Mouse (Mus musculus) limb, embryonic 10.5 days (tissue): ENCODE measurements around the gene Tmem87a. TPM values are rescaled to one million over a fixed set of nuclear protein-coding genes. Genes with fewer than 3 reads are reported as not detected.

Source experiments
- DNase-seq: peaks from one replicate; pipeline ENCODE4 v3.0.0-alpha.2; 2017; ENCODE audit warnings: low spot score
- H3K27ac ChIP-seq: fragments of 300-500 bp; sonication (generic); 2 replicates; pipeline ENCODE4 v1.5.1; 2016; ENCODE audit warnings: mild to moderate bottlenecking
- H3K27me3 ChIP-seq: fragments of 300-500 bp; sonication (generic); 2 replicates; pipeline ENCODE4 v1.6.1; 2016; ENCODE audit warnings: low read depth, mild to moderate bottlenecking; ENCODE audit not compliant: poor library complexity, severe bottlenecking
- H3K36me3 ChIP-seq: fragments of 300-500 bp; sonication (generic); 2 replicates; pipeline ENCODE4 v1.6.1; 2016; ENCODE audit warnings: mild to moderate bottlenecking, moderate library complexity
- H3K4me1 ChIP-seq: fragments of 300-500 bp; sonication (generic); 2 replicates; pipeline ENCODE4 v1.6.1; 2016
- H3K4me3 ChIP-seq: fragments of 300-500 bp; sonication (generic); 2 replicates; pipeline ENCODE4 v1.5.1; 2016; ENCODE audit warnings: mild to moderate bottlenecking, moderate library complexity
- H3K9me3 ChIP-seq: fragments of 300-500 bp; sonication (generic); replicated peaks from 2 replicates; pipeline ENCODE4 v1.6.1; 2016; ENCODE audit warnings: mild to moderate bottlenecking
- WGBS: fragments of 180-500 bp; shearing (Covaris S2); methylation state at CpG from one replicate; pipeline ENCODE4 v1.1.7; 2016; 5-methylcytosine and 5-hydroxymethylcytosine counted together
- polyA plus RNA-seq: library from polyadenylated mRNA; unstranded; fragments of >200 nt; fragmentation: Nextera tagmentation; extraction: Ambion mirVana; gene quantifications from 2 replicates; pipeline ENCODE4 v1.2.1, GENCODE M21; 2016

Tmem87a gene
- polyA plus RNA-seq, 1 experiment from 2014 or later: 6.8 TPM

DNA sequence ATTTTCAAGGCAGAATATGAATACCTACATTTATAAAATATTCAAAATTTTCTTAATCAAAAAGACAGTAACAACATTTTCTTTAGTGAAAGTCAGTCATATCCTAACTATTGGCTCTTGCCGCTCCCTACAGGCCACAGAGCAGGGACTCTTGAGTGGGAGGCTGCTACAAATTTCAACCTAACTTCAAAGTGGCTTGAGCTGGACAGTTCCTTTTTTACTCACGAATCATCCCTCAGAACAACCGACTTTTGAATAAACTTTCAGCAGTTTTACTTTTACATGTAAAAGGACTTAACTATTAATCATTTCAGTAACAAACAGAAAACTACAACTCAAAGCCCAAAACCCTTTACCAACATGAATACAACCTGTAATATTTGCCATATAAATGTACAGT is 1.1 kb downstream of the Tmem87a start:
- 61% methylated on average over 3 of the region's 3 CpGs for WGBS
- peak overlapping the region; percentile 84 for H3K4me3 ChIP-seq
- H3K27ac ChIP-seq: no peak overlapping the region
- peaks cover 14% of the 10 kb centered on the region for H3K4me1 ChIP-seq
- no peaks in the 10 kb centered on the region for H3K27me3 ChIP-seq
- H3K36me3 ChIP-seq: peaks cover 16% of the 10 kb centered on the region; the same call in 1 of the 2 replicates
- H3K9me3 ChIP-seq: no peaks in the 10 kb centered on the region
- DNase-seq: no peak

DNA sequence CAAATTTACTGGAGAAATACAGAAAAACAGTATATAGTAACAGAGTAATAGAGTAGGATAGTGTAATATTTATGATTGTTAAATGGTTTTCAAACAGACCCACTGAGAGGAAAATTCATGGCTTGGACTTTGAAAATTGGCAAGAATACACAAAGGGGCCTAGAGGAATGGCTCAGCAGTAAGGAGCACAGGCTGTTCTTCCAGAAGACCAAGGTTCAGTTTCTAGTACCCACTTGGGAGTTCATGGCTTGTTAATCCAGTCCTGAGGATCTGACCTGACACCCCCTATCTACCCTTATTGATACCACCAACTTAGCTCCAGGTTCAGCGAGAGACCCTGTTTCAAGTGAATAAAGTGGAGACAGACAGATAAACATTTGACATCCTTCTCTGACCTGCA is 6.0 kb downstream of the Tmem87a start:
- peaks cover 60% of the 10 kb centered on the region for H3K36me3 ChIP-seq
- H3K27ac ChIP-seq: no peak overlapping the region
- no peak for DNase-seq
- H3K9me3 ChIP-seq: no peaks in the 10 kb centered on the region
- 100% methylated on average over 1 of the region's 1 CpGs for WGBS
- no peaks in the 10 kb centered on the region for H3K27me3 ChIP-seq
- peaks cover 6% of the 10 kb centered on the region; the same call in 1 of the 2 replicates for H3K4me1 ChIP-seq
- no peak overlapping the region for H3K4me3 ChIP-seq

- Histone ChIP-seq H3K36me3 (peaks cover 96% of the 10 kb centered on the region), H3K27me3 (no peaks in the 10 kb centered on the region), H3K27ac (no peak overlapping the region), H3K4me1 (no peaks in the 10 kb centered on the region), H3K9me3 (no peaks in the 10 kb centered on the region), H3K4me3 (no peak overlapping the region)
- DNase-seq: no peak
Observed at GRCm38 (mm10) chr2:120392406-120392805, 11.5 kb downstream of the Tmem87a start.

GRCm38 (mm10) chr2:120390934-120391333 is 13.0 kb downstream of the Tmem87a start:
- Histone ChIP-seq H3K36me3 (peaks cover 93% of the 10 kb centered on the region), H3K27ac (no peak overlapping the region)

DNA sequence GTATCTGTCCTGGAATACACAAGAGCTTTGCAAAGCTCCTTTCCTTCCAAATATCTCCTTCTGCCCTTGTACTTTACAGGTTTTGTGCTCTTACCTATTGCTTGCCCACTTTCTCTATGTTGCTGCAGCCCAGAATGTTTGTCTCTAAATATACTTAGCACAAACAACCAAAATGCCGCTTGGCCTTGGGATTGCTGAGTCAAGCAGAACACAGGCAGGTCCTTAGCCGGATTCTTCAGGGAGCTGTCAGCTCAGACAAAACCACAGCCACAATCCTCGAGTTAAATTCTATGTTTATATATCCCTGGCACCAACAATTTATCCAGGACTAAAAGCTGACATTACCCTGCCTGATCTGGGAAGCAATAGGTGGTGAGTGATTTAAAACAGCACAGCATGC is 14.5 kb downstream of the Tmem87a start:
- Histone ChIP-seq H3K27ac (no peak overlapping the region), H3K9me3 (no peaks in the 10 kb centered on the region), H3K27me3 (no peaks in the 10 kb centered on the region), H3K4me3 (no peak overlapping the region), H3K36me3 (peaks cover 93% of the 10 kb centered on the region), H3K4me1 (no peaks in the 10 kb centered on the region)
- no peak for DNase-seq
- WGBS: 87% methylated on average over 3 of the region's 3 CpGs

More at GRCm38 (mm10) chr2:120390934-120391333, 13.0 kb downstream of the Tmem87a start:
- DNase-seq: no peak
- H3K9me3 ChIP-seq: no peaks in the 10 kb centered on the region
- WGBS: 95% methylated on average over 1 of the region's 1 CpGs
- H3K4me3 ChIP-seq: no peak overlapping the region
- H3K27me3 ChIP-seq: no peaks in the 10 kb centered on the region
- no peaks in the 10 kb centered on the region for H3K4me1 ChIP-seq

- WGBS: 95% methylated on average over 1 of the region's 1 CpGs
- Histone ChIP-seq H3K9me3 (no peaks in the 10 kb centered on the region), H3K27me3 (no peaks in the 10 kb centered on the region), H3K4me1 (no peaks in the 10 kb centered on the region), H3K27ac (no peak overlapping the region), H3K36me3 (peaks cover 93% of the 10 kb centered on the region), H3K4me3 (no peak overlapping the region)
- no peak for DNase-seq
Observed at GRCm38 (mm10) chr2:120387291-120387690, 16.6 kb downstream of the Tmem87a start.

GRCm38 (mm10) chr2:120386264-120386663 is 17.6 kb downstream of the Tmem87a start:
- H3K36me3 ChIP-seq: peaks cover 93% of the 10 kb centered on the region
- no peak for DNase-seq

DNA sequence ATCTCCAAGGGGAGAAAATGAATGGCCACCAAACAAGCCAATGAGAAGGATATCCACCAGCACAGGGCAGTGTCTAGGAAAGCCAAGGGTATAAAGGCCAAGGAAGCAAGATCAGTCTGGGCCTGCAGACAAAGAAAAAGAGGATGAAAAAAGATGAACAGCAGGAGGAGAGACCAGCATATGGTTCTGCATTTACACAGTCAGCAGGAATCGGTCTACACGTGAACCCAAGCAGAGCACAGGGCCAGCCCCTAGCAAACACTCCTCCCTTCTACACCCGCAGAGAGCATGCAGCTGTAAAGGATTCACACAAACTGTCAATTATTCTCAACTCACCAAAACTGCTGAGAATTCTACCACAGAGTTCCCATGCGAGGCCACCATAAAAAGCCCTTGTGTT is 30.1 kb downstream of the Tmem87a start:
- WGBS: 86% methylated on average over 4 of the region's 4 CpGs
- Histone ChIP-seq H3K9me3 (no peaks in the 10 kb centered on the region), H3K27me3 (no peaks in the 10 kb centered on the region), H3K36me3 (peaks cover 94% of the 10 kb centered on the region), H3K4me3 (no peak overlapping the region), H3K4me1 (no peaks in the 10 kb centered on the region), H3K27ac (no peak overlapping the region)
- no peak for DNase-seq

More at GRCm38 (mm10) chr2:120386264-120386663, 17.6 kb downstream of the Tmem87a start:
- no peaks in the 10 kb centered on the region for H3K27me3 ChIP-seq
- H3K4me3 ChIP-seq: no peak overlapping the region
- H3K9me3 ChIP-seq: no peaks in the 10 kb centered on the region
- H3K4me1 ChIP-seq: no peaks in the 10 kb centered on the region
- WGBS: 91% methylated on average over 1 of the region's 1 CpGs
- no peak overlapping the region for H3K27ac ChIP-seq

DNA sequence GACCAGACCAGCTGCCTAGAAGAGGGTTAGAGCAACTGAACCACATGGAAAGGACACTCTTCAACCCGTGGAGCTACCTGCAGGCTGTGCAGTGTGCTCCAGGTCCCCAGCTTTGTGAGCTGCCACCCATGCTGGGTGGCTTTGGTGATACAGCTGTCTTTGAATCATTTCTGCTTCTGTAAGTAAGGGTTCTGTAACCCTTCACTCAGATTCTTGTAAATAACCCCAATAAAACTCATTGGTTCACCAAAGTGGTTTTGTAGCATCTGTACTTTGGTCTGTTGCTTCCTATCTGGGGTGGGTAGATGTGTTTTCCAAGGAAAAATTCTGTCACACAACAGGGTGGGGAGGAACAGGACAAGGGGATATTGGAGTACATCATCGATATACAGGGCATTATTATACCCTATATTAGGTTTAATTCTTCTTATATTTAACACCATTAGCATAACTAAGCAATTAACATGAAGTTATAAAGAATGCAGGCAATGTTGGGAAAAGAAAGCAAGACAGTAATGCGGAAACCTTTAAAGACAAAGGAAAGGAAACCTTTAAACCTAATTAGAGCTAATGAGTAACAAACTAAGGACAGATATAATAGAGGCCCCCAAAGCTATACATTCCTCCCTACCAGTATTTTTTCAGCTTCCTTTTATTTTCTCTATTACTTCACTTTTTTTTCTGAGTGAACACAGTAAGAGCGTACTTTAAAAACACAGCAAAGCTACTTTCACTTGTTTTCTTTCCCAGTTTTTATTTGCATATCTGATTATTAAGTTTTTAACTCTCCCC is 36.3 kb downstream of the Tmem87a start:
- Histone ChIP-seq H3K27ac (no peak overlapping the region), H3K4me1 (no peaks in the 10 kb centered on the region), H3K36me3 (peaks cover 88% of the 10 kb centered on the region), H3K9me3 (no peaks in the 10 kb centered on the region), H3K4me3 (no peak overlapping the region), H3K27me3 (no peaks in the 10 kb centered on the region)
- no peak for DNase-seq
- WGBS: 92% methylated on average over 4 of the region's 4 CpGs

DNA sequence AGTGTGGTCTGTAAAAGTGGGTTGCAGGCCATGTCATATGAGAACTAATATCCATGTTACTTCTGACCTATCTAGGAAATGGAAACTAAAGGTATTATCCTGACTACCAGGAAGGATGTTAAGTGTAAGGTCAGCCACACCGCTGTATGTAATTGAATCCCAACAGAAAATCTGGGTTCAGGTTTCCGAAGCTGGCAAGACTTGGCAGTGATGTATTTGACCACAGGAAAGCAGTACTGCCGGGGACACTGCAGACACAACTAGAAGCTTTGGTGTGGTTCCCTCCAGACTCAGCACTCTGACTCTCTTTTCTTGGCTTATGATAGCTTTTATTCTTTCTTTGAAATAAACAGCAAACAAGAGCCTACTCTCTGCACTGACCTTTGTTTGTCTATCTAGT is 37.4 kb downstream of the Tmem87a start:
- Histone ChIP-seq H3K36me3 (peaks cover 88% of the 10 kb centered on the region), H3K4me1 (no peaks in the 10 kb centered on the region), H3K27ac (no peak overlapping the region), H3K27me3 (no peaks in the 10 kb centered on the region), H3K4me3 (no peak overlapping the region), H3K9me3 (no peaks in the 10 kb centered on the region)
- no peak for DNase-seq
- 85% methylated on average over 3 of the region's 3 CpGs for WGBS

DNA sequence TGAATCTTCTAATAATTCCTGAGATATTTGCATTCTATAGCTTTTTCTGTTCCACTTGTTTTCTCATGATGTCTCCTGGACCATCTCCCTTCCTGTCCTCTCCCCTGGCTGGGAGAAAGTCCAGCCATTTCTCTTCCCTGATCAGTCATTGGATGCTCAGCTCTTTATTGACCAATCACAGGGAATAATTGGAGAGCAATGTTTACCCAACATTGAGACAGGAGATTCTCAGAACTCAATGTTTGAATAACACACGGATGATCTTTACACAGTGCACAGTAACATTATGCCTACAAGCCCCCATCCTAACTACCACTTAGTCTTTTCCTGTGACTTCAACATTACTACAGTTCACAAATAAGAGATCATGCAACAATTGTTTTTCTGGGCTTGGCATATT is 43.5 kb downstream of the Tmem87a start:
- H3K27ac ChIP-seq: no peak overlapping the region
- no peaks in the 10 kb centered on the region for H3K27me3 ChIP-seq
- H3K9me3 ChIP-seq: no peaks in the 10 kb centered on the region
- H3K4me3 ChIP-seq: no peak overlapping the region
- no peaks in the 10 kb centered on the region for H3K4me1 ChIP-seq
- 92% methylated on average over 1 of the region's 1 CpGs for whole genome bisulfite sequencing
- peaks cover 81% of the 10 kb centered on the region for H3K36me3 ChIP-seq
- DNase-seq: no peak

GRCm38 (mm10) chr2:120352682-120353646 is 50.9 kb downstream of the Tmem87a start, which contains the start of gene Vps39:
Gene Vps39 (minus strand): TSS chr2:120353137.
- WGBS: 12% methylated on average over 44 of the region's 44 CpGs
- no peaks in the 10 kb centered on the region for H3K27me3 ChIP-seq
- no peaks in the 10 kb centered on the region for H3K9me3 ChIP-seq
- peaks cover 14% of the 10 kb centered on the region for H3K4me1 ChIP-seq
- H3K27ac ChIP-seq: peak within 1 kb of the TSS; percentile 85
- peak within 1 kb of the TSS; percentile 94 for H3K4me3 ChIP-seq
- DNase-seq: peak; percentile 90
- peaks cover 59% of the 10 kb centered on the region for H3K36me3 ChIP-seq

DNA sequence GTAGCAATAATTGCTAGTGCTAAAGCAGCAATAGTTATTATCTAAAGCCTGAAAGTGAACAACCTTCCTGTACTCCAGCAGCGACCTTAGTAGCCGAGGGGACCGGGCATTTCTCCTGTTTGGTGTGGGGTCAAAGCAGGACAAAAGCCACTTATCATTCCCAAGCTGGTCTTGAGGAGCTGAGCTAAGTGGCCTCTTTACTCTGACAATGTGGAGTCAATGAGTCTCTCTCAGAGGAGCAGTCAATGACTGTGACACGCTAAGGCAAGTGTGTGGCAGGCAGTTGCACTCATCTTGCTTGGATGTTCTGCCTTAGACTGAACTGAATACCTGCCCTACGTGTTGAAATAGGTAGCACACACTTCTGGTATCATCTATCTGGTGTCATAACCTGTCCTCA is 52.6 kb downstream of the Tmem87a start:
- peaks cover 14% of the 10 kb centered on the region for H3K4me1 ChIP-seq
- H3K27ac ChIP-seq: no peak overlapping the region
- H3K9me3 ChIP-seq: no peaks in the 10 kb centered on the region
- H3K4me3 ChIP-seq: no peak overlapping the region
- DNase-seq: no peak
- H3K27me3 ChIP-seq: no peaks in the 10 kb centered on the region
- H3K36me3 ChIP-seq: peaks cover 58% of the 10 kb centered on the region
- 88% methylated on average over 5 of the region's 5 CpGs for WGBS
